Mouse (Mus musculus) embryo, embryonic 10.5 days (tissue): Measurements from ENCODE around the gene Pnmt.

ENCODE experiments used
- DNase-seq: peaks from one replicate; pipeline ENCODE4 v3.0.0-alpha.2; 2015; ENCODE audit warnings: low spot score

Gene Pnmt

DNA sequence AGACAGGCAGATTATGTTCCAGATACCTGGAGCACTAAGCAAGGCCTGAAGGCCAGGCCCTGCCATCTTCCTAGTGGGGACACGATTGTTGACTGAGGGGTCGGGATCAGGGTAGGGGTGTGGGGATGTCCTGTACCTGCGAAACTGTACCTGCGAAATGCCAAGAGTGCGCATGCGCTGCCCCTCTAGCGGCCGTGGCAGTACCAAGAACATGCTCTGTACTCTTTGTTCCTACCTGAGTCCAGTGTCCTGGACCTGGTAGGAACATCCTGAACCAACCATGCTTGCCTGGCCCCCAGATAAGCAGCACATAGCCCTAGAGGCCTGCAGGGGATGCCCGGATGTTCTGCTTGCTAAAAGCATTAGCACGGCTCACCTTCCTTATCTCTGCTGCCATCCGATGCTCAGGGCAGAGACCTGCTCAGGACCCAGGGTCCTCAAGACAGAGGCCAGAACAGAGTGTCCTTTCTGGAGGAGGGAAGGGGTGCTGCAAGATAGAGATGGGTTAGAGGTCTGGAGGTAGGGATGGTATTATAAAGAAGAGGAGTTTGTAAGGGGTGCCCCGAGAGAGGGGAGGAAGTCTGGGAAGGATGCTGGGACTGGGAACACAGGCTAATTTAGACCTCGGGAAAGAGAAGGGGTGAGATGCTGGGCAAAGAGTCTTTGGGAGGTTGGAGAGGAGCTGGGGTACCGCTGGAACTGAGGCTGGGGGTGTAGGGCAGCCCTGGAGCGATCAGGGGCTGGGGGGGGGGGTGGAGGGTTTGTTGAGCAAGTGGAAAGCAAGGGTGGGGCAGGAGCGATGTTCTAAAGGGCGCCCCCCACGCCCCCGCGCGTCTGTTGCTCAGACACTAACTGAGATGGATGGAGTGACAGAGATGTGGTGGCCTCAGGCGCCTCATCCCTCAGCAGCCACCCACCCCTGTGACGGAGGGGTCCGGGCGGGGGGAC, at the start of gene Pnmt:
Gene Pnmt (plus strand): TSS at position 813 of the 948 bp plus-strand sequence.
- no peak for DNase-seq

DNA sequence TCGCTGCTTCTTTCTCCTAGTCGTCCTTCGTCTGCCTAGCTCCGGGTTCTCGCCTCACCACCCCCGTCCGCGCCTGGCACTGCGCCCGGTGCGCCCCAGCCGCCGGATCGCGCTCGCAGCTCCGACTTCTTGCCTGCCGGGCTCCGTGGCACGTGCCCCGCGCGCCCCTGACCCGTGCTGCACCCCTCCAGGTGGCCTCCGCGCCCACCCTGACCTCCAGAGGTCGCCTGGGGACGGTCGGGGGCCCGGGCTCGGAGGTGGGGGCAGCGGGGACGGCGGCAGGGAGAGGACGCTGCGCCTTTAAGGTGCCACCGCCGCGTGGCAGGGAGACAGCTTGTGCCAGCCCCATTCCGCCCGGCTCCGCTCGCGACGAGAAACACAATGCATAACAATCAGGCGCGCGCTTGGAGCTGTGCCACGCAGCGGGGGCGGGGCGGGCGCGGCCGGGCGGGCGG, 47.7 kb upstream of the Pnmt start:
- no peak for DNase-seq

DNA sequence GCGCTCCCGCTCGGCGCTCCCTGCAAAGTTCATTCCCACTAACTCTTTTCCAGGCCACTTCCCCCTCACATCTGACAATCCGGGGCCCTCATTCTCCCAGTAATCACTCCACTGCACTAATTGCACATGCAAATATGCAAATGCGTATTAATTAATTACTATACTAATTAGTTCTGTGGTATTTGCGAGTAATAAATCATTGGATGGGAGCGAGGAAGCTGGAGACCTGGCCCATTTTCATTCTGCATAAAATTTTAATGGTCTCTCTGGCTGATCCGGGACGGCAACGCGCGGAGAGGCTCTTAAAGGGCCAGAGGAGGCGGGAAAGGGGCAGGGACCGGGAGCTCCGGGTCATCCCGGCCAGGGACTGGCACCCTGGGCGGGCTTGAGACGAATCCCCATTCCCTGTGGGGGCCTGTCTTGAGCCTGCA, 47.2 kb upstream of the Pnmt start:
- DNase-seq = no peak

DNA sequence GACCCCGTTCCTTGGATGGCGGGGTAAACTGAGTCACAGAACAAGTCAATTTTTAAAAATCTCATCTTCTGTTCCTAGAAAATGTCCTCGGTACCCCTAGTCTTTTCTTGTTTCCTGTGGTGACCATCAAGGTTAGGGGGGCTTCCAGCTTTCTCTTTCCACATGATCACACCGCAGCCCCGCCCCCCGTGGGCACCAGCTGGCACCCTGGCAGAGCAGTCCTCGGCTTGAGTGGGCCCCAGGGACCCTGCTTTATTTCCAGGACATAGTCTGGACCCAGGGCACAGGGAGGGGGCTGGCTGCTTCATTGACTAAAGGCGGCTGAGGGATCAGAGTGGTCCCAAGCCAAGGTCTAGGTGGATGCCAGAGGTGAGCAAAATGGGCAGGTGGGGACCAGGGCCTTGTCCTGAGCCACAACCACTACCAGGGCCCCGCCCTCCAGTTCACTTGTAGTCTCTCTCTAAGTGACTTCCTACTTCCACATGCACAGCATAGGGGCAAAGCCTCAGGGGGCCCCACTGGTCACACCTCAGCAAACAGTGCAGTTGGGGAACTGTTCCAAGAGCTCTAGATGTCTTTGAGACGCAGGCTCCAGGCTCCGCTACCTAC, 46.5 kb upstream of the Pnmt start:
- DNase-seq = no peak

DNA sequence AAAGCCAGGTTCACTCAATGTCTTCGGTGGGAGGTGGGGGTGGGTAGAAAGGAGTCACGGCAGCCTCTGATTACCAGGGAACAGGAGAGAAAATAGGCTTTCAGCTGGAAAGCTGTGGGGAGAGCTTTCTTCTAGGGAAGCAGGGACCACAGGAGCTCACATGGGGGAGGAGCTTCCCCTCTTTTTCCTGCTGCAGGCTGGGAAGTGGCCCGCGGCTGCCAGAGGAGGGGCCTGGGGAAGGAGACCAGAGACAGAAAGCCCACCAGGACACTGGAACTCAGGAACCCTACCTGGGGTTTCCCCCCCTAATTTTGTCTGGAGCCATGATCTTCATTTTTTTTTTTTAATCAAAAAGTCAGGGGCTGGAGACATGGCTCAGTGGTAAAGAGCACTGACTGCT, 45.7 kb upstream of the Pnmt start:
- no peak for DNase-seq

DNA sequence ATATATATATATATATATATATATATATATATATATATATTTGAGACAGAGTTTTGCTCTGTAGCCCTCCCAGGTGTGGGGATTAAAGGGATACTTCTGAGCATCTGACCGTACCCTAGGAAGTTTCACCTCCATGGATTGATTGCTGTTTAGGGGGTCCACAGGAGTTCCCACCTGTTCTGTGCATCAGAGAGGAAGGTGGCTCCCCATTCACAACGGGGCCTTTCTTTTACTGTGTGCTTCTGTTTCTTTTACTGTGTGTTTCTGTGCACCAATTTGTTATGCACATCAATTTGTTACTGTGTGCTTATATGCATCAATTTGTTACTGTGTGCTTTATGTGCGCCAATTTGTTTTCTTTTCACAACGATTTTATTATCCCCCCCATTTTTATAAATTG, 45.1 kb upstream of the Pnmt start:
- DNase-seq = no peak

DNA sequence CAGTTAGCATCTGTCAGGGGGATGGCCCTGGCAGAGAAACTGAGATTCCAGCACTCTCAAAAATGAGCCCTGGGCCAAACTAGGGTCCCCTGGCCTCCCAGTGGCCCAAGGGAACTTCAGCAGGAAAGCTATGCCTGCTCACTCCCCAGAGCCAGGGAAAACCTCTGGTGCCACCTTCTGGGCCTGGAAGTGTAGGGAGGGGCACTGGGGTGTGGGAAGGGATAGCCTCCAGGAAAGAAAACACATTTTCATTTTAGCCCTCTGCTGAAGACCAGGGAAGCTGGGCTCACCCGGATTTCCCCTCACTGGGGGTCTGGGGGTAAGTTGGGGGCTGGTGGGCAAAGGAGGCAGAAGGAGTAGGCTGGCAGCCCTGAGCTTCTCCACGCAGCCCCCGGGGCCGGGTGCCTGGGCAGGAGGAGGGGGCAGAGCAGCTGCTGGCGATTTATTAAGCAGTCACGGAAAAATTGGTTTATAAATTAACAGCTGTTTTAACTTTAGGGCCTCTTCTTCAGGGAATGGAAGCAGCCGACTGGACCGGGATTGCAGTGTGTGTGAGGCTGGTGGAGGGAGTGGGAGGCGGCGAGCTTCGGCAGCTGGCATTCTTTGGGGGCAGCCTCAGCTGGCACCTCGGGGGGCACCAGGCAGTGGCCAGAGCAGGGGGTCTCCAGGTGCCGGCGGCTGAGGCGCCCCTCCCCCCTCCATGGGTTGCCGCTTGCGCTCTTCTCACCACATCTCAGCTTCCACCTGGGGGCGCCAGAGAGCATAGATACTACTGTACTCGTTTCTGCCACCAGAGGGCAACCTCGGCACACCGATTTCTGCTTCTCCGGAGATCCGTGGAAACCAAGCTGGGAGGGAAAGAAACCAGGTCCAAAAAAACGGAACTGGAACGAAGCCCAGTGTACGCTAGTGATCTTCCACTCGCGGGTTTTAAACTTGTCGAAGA, 44.0 kb upstream of the Pnmt start:
- peak; percentile 96 for DNase-seq

DNA sequence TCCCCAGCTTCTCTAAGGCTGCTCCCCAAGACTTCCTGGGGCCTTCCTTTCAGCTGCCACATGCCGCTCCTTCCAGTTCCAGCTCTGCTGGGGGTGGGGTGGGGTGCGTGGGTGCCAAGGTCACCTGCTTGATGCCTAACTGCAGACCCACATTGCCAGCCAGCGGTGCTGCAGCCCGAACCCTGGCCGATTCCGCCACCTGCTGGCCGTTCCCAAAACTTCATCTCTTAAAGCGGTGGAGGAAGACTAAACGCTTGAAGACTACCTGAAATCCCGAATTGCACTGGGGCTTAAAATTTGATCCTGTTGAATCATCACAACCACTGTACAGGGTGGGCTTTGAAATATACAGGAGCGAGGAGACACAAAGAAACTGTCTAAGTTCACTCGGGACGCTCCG, 41.0 kb upstream of the Pnmt start:
- DNase-seq = peak; percentile 85

DNA sequence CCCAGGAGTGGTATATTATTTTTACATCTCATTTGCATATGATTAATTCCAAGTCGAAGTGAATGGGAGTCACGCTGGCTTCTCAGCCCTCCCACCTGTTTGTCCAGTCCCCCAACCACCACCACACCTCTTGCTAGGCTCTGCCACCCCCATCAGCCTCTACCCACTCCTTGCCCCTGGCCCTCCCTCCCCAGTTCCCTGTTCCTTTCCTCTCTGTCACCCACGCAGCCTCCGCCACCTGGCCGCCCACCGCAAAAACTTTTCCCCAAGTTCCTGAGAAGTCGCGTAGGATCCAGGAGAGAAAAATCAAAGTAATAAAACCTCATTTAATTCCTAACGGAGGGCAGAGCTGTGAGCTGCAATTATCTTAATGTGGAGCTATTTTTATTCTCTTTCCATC, 40.1 kb upstream of the Pnmt start:
- DNase-seq = no peak

DNA sequence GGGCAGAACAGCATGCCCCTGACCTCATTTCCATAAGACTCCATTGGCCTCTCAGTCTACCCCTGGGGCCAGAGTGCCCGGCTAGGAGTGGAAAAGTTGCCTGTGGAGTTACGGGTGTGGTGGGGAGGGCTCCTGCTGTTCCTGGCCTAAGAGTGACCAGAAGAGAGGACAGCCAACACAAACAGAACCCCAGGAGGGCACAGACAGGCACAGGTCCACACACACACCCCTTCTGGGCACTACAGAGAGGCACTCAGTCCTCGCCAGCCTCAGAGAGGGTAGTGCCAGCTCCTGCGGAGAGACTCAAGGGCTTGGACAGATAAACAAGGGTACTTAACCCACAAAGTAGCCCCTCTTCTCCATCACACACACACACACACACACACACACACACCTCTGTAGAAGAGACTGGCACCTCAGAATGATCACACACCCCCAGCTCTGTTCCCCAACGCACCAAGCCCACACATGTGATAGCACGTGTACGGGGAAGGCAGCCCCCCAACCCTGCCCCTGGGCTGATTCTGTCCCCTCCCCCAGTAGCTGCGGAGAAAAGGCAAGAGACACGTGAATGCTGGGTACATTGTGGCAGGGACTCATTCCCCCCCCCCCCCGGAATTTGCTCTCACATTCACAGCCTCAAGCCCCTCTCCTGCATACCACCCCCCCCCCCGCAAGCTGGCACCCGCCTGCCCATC, 38.7 kb upstream of the Pnmt start:
- DNase-seq = no peak

DNA sequence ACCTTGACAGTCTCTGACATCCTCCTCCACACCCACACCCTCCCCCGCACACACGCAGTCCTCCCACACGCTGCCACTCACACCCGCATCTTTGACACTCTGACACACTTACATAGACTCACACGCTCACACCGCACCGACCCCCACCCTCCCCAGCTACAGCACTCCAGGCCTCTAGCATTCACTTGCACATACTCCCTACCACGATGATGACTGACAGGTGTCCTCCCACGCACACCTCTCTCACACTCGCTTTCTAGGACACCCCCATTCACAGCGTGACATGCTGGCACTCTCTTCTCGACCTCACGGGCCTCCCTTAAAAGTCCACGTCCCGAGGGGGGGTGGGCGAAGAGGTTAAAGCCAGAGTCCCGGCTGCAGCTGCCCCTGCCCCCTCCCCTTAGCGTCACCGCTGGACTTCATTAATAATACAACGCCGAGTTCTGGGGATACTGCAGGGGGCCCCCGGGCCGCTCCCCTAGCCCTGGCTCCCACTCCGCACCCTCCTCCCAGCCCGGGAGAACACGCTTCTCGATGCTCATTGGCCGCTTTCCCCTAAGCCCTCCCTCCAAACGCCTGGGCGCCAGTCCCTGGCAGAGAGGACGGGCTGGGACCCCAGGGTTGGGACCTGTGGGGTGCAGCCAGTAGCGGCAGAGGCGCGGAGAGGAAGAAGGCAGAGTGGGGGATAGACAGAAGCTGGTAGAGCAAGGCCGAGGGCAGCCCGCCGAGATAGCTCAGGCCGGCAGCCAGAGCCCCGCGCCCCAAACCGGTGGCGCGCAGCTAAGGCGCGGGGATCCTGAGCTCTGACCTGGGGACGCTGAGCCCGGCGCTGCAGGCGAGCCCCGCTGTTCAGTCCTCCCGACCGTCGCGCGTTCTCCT, 37.9 kb upstream of the Pnmt start, which contains the start of gene Ppp1r1b:
Gene Ppp1r1b (plus strand): TSS at position 322 of the 879 bp plus-strand sequence.
- DNase-seq = no peak

DNA sequence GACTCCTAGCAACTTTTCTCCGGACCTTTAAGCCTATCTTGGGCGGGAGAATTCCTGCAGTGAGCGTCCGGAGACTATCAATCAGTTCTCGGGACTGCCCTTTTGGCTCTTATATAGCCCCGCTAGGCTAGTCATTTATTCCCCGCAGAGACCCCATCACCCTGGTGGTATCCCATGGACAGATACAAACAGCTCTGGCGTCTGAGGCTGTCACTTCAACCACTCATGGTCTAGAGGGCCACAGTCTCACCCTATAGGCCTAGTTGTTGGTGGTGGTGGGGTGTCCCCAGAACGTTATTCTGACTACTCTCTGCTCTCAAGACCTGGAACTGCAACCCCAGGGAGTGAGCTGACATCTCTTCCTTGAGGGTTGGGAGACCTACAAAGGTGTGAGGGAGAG, 36.9 kb upstream of the Pnmt start:
- no peak for DNase-seq

DNA sequence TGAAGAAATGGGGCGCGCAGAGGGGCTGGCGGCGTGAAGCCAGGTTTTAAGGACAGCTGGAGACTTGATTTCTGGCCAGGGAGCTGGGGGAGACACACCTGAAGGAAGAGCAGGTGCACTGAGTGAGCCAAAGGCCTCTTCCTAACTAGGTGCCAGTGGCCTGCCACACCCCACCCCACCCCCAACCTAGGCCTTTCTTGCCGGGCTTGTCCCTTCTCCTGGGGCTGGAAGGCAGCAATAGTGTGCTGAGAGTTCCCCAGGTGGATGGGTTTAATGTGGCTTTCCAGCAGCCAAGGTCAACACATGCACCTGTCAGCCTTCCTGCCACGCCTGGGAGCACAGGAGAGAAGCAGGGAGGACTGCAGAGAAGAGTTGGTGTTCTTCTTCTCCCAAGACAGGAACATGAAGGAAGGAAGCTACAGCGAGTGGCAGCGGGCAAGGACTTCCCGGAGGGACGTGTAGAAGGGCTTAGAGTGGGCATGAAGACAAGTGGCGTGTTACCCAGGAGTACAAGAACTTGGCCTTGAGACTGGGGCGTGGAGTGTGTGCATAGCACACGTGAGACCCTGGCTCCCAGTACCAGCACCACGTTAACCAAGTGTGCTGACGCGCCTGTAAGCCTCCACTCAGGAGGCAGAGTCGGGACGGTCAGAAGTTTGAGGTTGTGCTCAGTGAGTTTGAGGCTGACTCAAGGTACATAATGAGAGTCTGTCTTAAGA, 33.8 kb upstream of the Pnmt start:
- no peak for DNase-seq

DNA sequence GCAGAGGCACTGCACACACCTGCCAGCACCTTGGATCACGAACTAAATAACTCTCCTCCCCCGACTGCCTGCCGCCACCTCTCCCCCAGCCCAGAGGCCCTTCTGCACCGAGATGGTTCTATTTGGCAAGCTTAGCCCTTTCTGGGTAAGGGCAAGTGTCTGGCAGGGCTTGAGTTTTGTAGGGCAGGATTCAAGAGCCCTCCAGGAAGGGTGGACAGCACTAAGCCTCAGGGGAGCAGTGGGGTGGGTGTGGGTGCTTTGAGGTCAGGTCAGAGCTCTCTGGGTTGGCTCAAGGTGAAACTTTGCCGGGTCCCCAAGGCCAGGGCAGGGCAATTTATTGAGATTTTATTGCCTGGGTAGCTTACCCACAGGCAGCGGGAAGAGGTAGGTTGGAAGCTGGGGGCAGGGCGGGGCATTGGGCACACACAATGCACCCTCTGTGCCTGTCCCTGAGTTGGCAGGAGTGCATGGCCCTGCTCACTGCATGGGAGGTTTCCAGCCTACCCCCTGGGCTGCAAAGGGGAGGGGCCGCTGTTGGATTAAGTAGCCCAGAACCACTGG, 32.5 kb upstream of the Pnmt start:
- no peak for DNase-seq

DNA sequence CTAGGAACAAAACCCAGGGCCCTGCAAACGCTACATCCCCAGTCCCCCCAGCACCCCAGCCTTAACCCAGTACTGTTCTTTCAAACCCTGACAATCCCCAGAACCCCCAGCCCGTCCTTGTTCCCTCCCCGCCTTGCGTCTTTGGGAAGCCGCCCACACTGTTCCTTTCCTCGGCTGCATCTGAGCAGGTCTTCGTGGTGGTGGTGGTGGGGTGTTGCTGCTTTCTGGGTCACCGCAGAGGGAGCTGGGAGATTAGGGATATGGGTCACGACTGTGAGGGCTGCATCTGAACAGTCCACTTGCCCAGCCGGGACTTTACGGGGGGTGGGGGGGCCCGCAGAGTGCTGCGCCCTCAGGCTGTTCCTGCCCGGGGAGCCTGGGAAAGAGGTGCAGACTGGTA, 31.8 kb upstream of the Pnmt start:
- DNase-seq = no peak

DNA sequence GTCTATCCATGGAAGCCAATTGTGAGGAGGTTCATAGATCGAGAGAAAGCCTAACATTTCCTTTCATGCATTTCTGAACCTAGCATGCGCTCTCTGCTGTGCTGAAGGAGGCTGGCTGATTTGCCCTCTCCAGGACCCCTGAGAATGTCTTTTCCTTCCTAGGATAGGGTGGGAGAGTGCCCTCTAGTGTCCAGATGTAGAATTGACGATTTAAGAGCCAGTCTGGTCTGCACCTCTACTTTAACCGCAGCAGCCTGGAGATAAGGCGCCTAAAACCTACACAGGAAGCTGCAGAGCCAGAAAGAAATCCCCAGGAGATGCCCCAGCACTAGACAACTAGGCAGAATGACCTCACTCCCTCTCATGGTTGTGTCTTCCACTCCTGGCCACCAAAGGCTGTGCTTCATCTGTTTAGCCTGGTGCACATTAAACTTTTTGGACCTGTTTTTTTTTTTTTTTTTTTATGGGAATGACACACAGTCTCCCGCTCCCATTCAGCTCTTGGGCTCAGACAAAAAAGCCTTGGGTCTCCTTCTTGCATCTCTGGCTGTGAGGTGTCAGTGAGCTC, 30.4 kb upstream of the Pnmt start:
- peak; percentile 92 for DNase-seq

DNA sequence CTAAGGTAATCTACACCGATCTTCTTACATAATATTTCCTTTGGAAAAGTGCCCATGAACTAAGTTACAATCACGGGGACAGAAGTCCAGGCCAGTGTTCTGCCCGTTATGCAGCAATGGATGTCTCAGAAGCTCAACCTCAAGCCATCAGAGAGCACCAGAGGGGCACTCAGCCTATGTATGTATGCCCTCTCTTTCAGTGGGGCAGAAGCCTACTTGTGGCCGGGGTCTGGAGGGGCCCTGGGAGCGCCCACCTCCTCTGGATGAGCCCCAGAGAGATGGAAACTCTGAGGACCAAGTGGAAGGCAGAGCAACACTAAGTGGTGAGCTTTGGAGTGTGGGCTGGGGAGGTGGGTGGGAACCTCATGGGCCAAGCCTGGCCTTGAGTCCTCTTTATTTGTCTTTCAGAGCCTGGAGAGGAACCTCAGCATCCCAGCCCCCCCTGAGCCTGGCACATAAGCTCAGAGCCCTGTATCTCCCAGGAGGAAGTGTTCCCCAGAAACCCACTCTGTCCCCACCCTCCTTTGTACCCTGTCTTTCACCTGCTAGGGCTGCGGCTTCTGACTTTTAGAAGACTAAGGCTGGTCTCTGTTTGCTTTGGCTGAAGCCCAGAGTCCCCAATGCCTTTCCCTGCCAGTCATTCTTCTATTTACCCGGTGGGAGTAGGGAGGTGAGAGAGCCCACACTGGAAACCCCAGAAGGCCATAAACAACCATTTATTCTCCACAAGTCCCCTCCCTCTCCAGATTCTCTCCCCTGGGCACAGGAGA, 29.4 kb upstream of the Pnmt start:
- no peak for DNase-seq

DNA sequence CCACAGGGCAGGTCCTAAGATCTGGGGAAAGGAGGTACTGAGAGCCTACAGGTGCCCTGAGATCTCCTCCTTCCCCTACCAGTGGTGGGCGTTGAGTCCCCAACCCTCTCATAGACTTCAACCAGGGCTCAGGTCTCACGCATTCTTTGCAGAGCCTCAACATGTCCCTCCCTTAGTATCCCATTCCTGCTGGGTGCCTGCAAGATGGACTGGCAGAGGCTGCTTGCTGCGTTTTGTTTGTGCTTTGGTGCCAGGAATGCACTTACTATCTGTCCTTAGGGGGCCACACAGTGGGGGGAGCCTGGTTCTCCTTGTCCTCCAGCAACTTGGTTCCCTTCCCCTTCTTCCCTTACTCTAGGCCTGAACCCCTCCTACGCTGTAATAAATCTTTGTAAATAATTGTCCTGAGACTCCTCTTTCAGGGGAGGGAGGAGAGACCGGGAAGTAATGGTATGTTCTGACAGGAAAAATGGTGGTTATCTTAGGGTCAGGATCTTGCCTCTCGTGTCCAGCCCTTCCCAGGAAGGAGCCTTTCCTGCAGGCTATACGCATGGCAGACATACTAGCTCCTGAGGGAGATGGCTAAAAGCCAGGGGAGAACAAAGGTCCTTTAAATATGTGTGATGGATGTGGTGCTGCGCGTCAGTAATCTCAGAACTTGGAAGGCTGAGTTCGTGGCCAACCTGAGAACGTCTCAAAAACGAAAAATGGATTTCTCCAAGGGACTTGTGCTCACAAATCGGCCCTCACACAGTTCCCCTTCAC, 28.7 kb upstream of the Pnmt start:
- DNase-seq = no peak
